ENCODE assay signal across 7 mouse cellular contexts in genomic region chr11:101695906-101696661, GRCm38 (mm10). TPM values are rescaled to one million over a fixed set of nuclear protein-coding genes. Genes with fewer than 3 reads are reported as not detected.
DNase-seq lines count a peak whose midpoint lies in the region; ATAC-seq and TF ChIP-seq lines count a peak whose summit lies in the region.

No protein-coding gene starts in this region.

- peaks cover 4% of the 10 kb centered on the region; the same call in 1 of the 2 replicates for H3K9me3 ChIP-seq in forebrain, embryonic 10.5 days
- H3K9me3 ChIP-seq in intestine, postnatal 0 days (ENCODE audit: control insufficient read depth) = no peaks in the 10 kb centered on the region

- TF ChIP-seq CTCF in intestine, postnatal 0 days (IDR thresholded peaks at IDR 0.05; ENCODE audit: low read depth) = no peak
- no peak for TF ChIP-seq CTCF in olfactory bulb, adult 2 months (IDR thresholded peaks at IDR 0.05; ENCODE audit: insufficient read depth, low read depth, low read length)

- H3K4me3 ChIP-seq in forebrain, embryonic 10.5 days = peak overlapping the region; percentile 46
- H3K4me3 ChIP-seq in intestine, postnatal 0 days (ENCODE audit: low read depth, low read length) = 0 out of 2 replicates have a peak overlapping the region, but pooled peaks have one; percentile 14
- 0 out of 2 replicates have a peak overlapping the region, but pooled peaks have one; percentile 1 for H3K4me3 ChIP-seq in olfactory bulb, adult 2 months (ENCODE audit: insufficient read depth, low read depth, low read length)

- H3K4me1 ChIP-seq in forebrain, embryonic 10.5 days = peaks cover 32% of the 10 kb centered on the region
- H3K4me1 ChIP-seq in intestine, postnatal 0 days (replicated peaks; ENCODE audit: control insufficient read depth, insufficient read depth, low read length) = 0 out of 2 replicates have a peak, but pooled peaks cover 7% of the 10 kb centered on the region
- peaks cover 27% of the 10 kb centered on the region for H3K4me1 ChIP-seq in olfactory bulb, adult 2 months (ENCODE audit: control insufficient read depth, insufficient read depth, low read length)

- no peaks in the 10 kb centered on the region for H3K36me3 ChIP-seq in forebrain, embryonic 10.5 days (replicated peaks)
- H3K36me3 ChIP-seq in intestine, postnatal 0 days (ENCODE audit: control insufficient read depth, insufficient read depth) = no peaks in the 10 kb centered on the region

- no peaks in the 10 kb centered on the region for H3K27me3 ChIP-seq in forebrain, embryonic 10.5 days (ENCODE audit: poor library complexity, severe bottlenecking)
- no peaks in the 10 kb centered on the region for H3K27me3 ChIP-seq in intestine, postnatal 0 days (replicated peaks; ENCODE audit: control insufficient read depth, insufficient read depth, low read length)

- H3K9ac ChIP-seq in intestine, postnatal 0 days (ENCODE audit: low read depth, low read length) = peak overlapping the region; percentile 13; the same call in 1 of the 2 replicates

- no peak for TF ChIP-seq POLR2A in olfactory bulb, adult 2 months (IDR thresholded peaks at IDR 0.05; ENCODE audit: insufficient read depth, low read depth, low read length)

- H3K4me2 ChIP-seq in intestine, postnatal 0 days (replicated peaks; ENCODE audit: low read depth) = peak overlapping the region; percentile 56

- WGBS in forebrain, embryonic 10.5 days = 4% methylated on average over 20 of the region's 20 CpGs
- WGBS in intestine, postnatal 0 days = 4% methylated on average over 20 of the region's 20 CpGs
- 14% methylated on average over 20 of the region's 20 CpGs for WGBS in olfactory bulb, adult 2 months

- DNase-seq in ovary, postnatal 14 days (ENCODE audit: low spot score) = peak; percentile 32
- no peak for DNase-seq in ovary, adult 18-20 months (ENCODE audit: low spot score)
- peak; percentile 67 for DNase-seq in forebrain, embryonic 10.5 days (ENCODE audit: extremely low spot score, low spot score)
- DNase-seq in lung, adult 18-20 months = peak; percentile 37 to 63
- no peak for DNase-seq in yolk sac, embryonic 10.5 days (ENCODE audit: low spot score)

- ATAC-seq in intestine, postnatal 0 days = no peak

- peak overlapping the region; percentile 90 for H3K27ac ChIP-seq in forebrain, embryonic 10.5 days
- H3K27ac ChIP-seq in intestine, postnatal 0 days (ENCODE audit: low read depth, low read length) = no peak overlapping the region
- H3K27ac ChIP-seq in olfactory bulb, adult 2 months (ENCODE audit: insufficient read depth, low read depth, low read length) = peak overlapping the region; percentile 10; the same call in 1 of the 2 replicates

RNA-seq across cellular contexts. Expression of gene Arl4d, which starts 30.7 kb away (rescaled TPM):
- 2.4 and 3.1 TPM in 2 replicates for polyA plus RNA-seq in forebrain, embryonic 10.5 days (2016; fragmentation: Nextera tagmentation; extraction: Ambion mirVana)
- polyA plus RNA-seq in intestine, postnatal 0 days (2015; fragmentation: Nextera tagmentation; extraction: Ambion mirVana) = 6.3 and 7.8 TPM in 2 replicates
- not detected in 2 replicates for polyA plus RNA-seq in olfactory bulb, adult 2 months (2012; ENCODE audit: insufficient read depth, insufficient read length, low replicate concordance, missing spikeins)

RNA-seq across cellular contexts. Expression of gene Dhx8, which starts 36.6 kb away (rescaled TPM):
- polyA plus RNA-seq in forebrain, embryonic 10.5 days (2016; fragmentation: Nextera tagmentation; extraction: Ambion mirVana) = 44.7 and 51.2 TPM in 2 replicates
- polyA plus RNA-seq in intestine, postnatal 0 days (2015; fragmentation: Nextera tagmentation; extraction: Ambion mirVana) = 11.6 and 14.1 TPM in 2 replicates
- polyA plus RNA-seq in olfactory bulb, adult 2 months (2012; ENCODE audit: insufficient read depth, insufficient read length, low replicate concordance, missing spikeins) = not detected in 2 replicates

Comparison
In these comparisons a context has a peak if more than half of its experiments do, and no peak if none do; other contexts are left out.
1. DNase-seq: peak in ovary, postnatal 14 days (single experiment), forebrain, embryonic 10.5 days (single experiment) and lung, adult 18-20 months (2 of 2); none in ovary, adult 18-20 months (single experiment) and yolk sac, embryonic 10.5 days (single experiment).
2. Peak in every context shown above with its lines, with median percentiles within 50 percentile points of each other: H3K4me3 ChIP-seq.